Mouse (Mus musculus) brain, embryonic 14.5 days (tissue): ENCODE results near the gene Skor1.

ENCODE experiments used
- CTCF ChIP-seq: fragments of 200-500 bp; IDR thresholded peaks from 2 replicates; pipeline ENCODE4 v1.5.1; 2012; ENCODE audit warnings: inconsistent platforms, mild to moderate bottlenecking, moderate library complexity, borderline replicate concordance; ENCODE audit not compliant: insufficient read depth, insufficient read length; ENCODE audit errors: extremely low read depth
- POLR2A ChIP-seq: fragments of 200-500 bp; IDR thresholded peaks from 2 replicates; pipeline ENCODE4 v1.6.1; 2012; ENCODE audit warnings: mild to moderate bottlenecking, inconsistent platforms, borderline replicate concordance; ENCODE audit not compliant: poor library complexity, insufficient read depth, insufficient read length, severe bottlenecking; ENCODE audit errors: extremely low read depth

DNA sequence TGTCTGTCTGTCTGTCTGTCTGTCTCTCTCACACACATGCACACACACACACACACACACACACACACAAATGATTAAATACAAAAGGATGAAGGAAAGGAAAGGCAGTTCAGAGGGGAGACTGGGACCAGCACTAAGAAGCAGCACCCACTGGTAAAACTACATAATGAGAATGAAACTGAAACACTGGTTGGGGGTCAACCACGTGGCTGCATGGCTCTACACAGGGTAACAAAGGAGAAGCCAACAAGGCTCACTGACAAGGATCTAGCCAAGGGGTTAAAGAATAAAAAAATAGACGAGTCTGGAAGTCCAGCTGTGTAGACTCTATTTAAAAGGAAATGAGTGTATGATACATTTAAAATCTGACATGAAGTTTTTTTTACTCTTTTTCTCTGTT is 23.2 kb upstream of the Skor1 start:
- TF ChIP-seq POLR2A (no peak), CTCF (no peak)
